Mouse (Mus musculus) lung, postnatal 10 days (tissue): ENCODE results near the gene Ccdc163.

ENCODE experiments used
- DNase-seq: peaks from one replicate; pipeline ENCODE4 v3.0.0; 2021

Ccdc163 gene

GRCm38 (mm10) chr4:116782171-116782570 lies 73.9 kb downstream of the Ccdc163 start:
- DNase-seq: no peak

GRCm38 (mm10) chr4:116786587-116786986 lies 78.3 kb downstream of the Ccdc163 start:
- DNase-seq: no peak

DNA sequence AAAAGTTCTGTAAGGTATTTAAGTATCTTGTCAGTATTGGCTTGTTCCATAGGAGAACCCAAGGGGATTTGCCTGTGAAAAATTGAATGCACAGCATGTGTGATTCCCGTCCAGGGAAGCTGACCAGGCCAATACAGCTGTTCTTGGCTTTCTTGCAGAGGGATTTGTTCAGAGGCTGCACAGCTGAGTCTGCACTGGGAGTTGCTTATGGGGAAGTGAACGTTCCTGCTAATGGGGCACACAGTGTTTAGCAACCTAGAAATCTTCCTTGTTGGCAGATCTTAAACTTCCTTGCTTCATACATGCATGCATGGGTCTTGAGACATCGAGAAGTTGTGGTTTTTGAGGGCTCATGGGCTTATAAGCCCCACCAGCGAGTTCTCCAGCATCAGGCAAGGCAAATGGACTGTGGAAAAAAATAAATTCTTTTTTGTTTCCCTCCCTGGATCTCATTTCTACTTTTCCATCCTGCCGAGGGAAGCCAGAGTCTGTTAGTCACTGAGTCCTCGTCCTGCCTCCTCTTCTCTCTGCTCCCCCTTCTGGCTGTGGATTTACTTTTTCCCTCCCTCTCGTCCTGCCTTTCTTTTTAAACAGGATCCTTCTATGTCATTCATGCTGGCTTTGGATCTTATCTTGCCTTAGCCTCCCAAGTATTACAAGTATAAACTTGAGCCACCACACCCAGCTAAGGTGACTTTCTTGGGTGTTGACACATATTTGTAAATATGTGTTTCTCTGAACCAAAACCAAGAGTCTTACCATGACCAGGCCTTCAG lies 79.9 kb downstream of the Ccdc163 start:
- DNase-seq: peak; percentile 37

DNA sequence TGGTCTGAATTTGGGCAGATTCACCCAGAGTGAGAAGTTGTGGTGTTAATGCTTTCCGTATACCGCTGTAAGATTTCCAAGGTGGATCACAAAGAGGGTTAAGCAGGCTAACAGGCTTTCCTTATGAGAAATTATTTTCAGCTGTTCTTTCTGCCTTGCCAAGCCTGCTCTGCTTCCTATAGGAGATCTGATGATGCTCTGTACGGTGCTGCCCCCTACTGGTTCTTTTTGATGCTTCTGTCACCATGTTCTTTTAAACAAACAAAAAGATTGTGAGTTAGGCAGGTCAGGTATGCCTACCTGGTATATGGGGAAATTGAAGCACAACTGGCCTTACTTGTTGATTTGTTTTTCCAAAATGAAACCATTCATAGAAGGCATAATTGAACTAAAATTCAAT lies 80.6 kb downstream of the Ccdc163 start:
- peak; percentile 90 for DNase-seq

DNA sequence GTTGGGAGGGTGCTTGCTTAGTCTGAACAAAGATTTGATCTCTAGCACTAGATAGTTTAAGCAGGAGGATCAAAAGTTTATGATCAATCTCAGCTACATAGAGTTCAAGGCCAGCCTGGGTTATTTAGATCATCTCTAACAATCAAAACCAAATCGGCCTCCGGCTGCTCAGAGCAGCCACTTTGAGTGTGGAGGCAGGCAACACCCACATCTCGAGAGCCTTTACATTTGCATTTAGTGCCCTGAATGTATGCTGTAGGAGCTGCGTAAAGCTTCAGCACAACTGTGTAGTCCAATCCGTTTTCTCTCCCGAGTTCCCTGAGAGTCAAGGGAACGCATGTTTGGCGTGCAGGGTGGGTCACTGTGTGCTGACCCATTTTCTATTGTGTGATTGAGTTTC lies 84.1 kb downstream of the Ccdc163 start:
- no peak for DNase-seq

DNA sequence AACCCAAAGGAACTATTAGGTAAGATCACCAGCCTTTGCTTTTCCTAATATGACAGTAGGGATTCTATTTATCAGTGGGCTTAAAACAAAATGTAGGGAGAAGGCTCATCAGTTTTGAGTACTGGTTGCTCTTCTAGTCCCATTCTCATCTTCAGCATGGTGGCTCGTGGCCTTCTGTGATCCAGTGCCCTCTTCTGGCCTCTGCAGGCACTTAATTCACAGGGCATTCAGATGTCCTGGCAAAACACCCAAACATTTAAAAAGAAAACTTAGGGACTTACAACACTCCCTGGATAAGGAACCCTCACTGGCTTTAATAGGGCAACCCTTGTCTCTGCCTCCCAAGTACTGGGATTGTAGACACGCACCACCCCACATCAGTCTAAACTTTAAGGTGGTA lies 86.0 kb downstream of the Ccdc163 start:
- DNase-seq: no peak

- DNase-seq: no peak
These were observed 88.3 kb downstream of the Ccdc163 start for GRCm38 (mm10) chr4:116796442-116797110.

- DNase-seq: peak; percentile 36
These were observed 91.6 kb downstream of the Ccdc163 start for GRCm38 (mm10) chr4:116799901-116800300.
